Mouse (Mus musculus) liver, adult 2 months (tissue): Measurements from ENCODE around the gene Zfp961.

Experiments
- CTCF ChIP-seq: fragments of 200-500 bp; IDR thresholded peaks from 2 replicates; pipeline ENCODE4 v1.5.1; 2011; ENCODE audit warnings: low read depth, low read length, control low read depth
- POLR2A ChIP-seq: fragments of 200-500 bp; IDR thresholded peaks from 2 replicates; pipeline ENCODE4 v1.6.1; 2011; ENCODE audit warnings: low read length, control low read depth; ENCODE audit not compliant: insufficient read depth; ENCODE audit errors: extremely low read depth

GRCm38 (mm10) chr8:71960483-71960882 is 9.6 kb downstream of the Zfp961 start:
- no peak for TF ChIP-seq CTCF
- no peak for TF ChIP-seq POLR2A
